Mouse (Mus musculus) lung, postnatal 0 days (tissue): ENCODE data around the gene Cerk.
"Not testable (repeated sequence)": the region's sequence is repeated elsewhere in the genome, so short reads cannot be mapped to it uniquely, and the experiment has no call there.

Experiments used
- CTCF ChIP-seq: IDR thresholded peaks from 2 replicates; pipeline ENCODE4 v1.5.1; 2016; ENCODE audit warnings: antibody characterized with exemption, mild to moderate bottlenecking
- EP300 ChIP-seq: IDR thresholded peaks from 2 replicates; pipeline ENCODE4 v1.6.1; 2016; ENCODE audit warnings: antibody characterized with exemption, mild to moderate bottlenecking, control low read depth

DNA sequence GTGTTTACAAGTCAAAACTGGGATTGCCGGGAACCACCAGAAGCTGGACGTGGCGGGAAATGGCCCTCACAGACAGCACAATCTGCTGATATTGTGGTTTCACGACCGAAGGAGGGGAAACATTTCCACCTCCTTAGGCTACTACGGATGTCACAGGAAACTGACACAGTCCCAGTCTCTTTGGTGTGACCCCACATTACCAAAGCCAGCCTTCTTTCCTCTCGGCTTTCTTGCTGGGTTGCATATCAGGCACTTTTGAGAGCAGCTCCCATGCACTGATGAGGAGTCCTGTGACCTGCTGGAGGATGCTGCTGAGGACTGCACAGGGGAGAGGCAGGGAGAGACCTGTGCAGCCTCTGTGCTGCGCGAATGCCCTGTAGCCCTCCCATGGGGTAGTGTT, 30.7 kb upstream of the Cerk start:
- not testable (repeated sequence) for TF ChIP-seq CTCF, EP300
